Mouse (Mus musculus) neural tube, embryonic 12.5 days (tissue): Measurements from ENCODE around the gene Rab3c. TPM values are rescaled to one million over a fixed set of nuclear protein-coding genes. Genes with fewer than 3 reads are reported as not detected.
A peak's percentile ranks its signal among the peaks of the same experiment; 100 is the strongest.

Experiments used
- ATAC-seq: fragments of 200-750 bp; cut with Nextera tagmentation; 2 replicates; pipeline ENCODE4 v1.8.0; 2017; ENCODE audit warnings: low read depth, mild to moderate bottlenecking, moderate TSS enrichment, moderate library complexity; ENCODE audit not compliant: low FRiP score
- H3K27ac ChIP-seq: fragments of 300-500 bp; sonication (generic); 2 replicates; pipeline ENCODE4 v1.5.1; 2016
- H3K27me3 ChIP-seq: fragments of 300-500 bp; sonication (generic); replicated peaks from 2 replicates; pipeline ENCODE4 v1.6.1; 2016; ENCODE audit warnings: mild to moderate bottlenecking
- H3K36me3 ChIP-seq: fragments of 300-500 bp; sonication (generic); 2 replicates; pipeline ENCODE4 v1.6.1; 2016; ENCODE audit warnings: mild to moderate bottlenecking
- H3K4me1 ChIP-seq: fragments of 300-500 bp; sonication (generic); 2 replicates; pipeline ENCODE4 v1.6.1; 2016
- H3K4me2 ChIP-seq: fragments of 300-500 bp; sonication (generic); replicated peaks from 2 replicates; pipeline ENCODE4 v1.6.1; 2016; ENCODE audit warnings: mild to moderate bottlenecking
- H3K4me3 ChIP-seq: fragments of 300-500 bp; sonication (generic); 2 replicates; pipeline ENCODE4 v1.5.1; 2016
- H3K9ac ChIP-seq: fragments of 300-500 bp; sonication (generic); 2 replicates; pipeline ENCODE4 v1.6.1; 2016; ENCODE audit warnings: mild to moderate bottlenecking
- H3K9me3 ChIP-seq: fragments of 300-500 bp; sonication (generic); 2 replicates; pipeline ENCODE4 v1.6.1; 2016; ENCODE audit warnings: mild to moderate bottlenecking
- WGBS: fragments of 180-500 bp; shearing (Covaris S2); methylation state at CpG from one replicate; pipeline ENCODE4 v1.1.7; 2016; 5-methylcytosine and 5-hydroxymethylcytosine counted together
- polyA plus RNA-seq: library from polyadenylated mRNA; unstranded; fragments of >200 nt; fragmentation: Nextera tagmentation; extraction: Ambion mirVana; gene quantifications from 2 replicates; pipeline ENCODE4 v1.2.1, GENCODE M21; 2016

Gene Rab3c
- polyA plus RNA-seq, 1 experiment from 2014 or later, result 92.4 TPM

- no peaks in the 10 kb centered on the region for H3K27me3 ChIP-seq
- no peaks in the 10 kb centered on the region for H3K36me3 ChIP-seq
- H3K4me3 ChIP-seq, result no peak overlapping the region
- H3K9ac ChIP-seq, result no peak overlapping the region
- no peak overlapping the region for H3K27ac ChIP-seq
- H3K9me3 ChIP-seq, result no peaks in the 10 kb centered on the region
- no peak overlapping the region for H3K4me2 ChIP-seq
- 78% methylated on average over 2 of the region's 2 CpGs for whole genome bisulfite sequencing
- no peaks in the 10 kb centered on the region for H3K4me1 ChIP-seq
- ATAC-seq, result no peak
Observed at GRCm38 (mm10) chr13:110248481-110248880, 32.3 kb downstream of the Rab3c start.

GRCm38 (mm10) chr13:110238970-110239369, 41.8 kb downstream of the Rab3c start:
- no peaks in the 10 kb centered on the region for H3K27me3 ChIP-seq
- no peaks in the 10 kb centered on the region for H3K9me3 ChIP-seq
- WGBS, result 18% methylated on average over 3 of the region's 3 CpGs
- no peak overlapping the region for H3K27ac ChIP-seq
- peak; percentile 79 for ATAC-seq
- H3K36me3 ChIP-seq, result 0 out of 2 replicates have a peak, but pooled peaks cover 3% of the 10 kb centered on the region
- no peak overlapping the region for H3K9ac ChIP-seq
- no peak overlapping the region for H3K4me2 ChIP-seq
- H3K4me3 ChIP-seq, result no peak overlapping the region
- H3K4me1 ChIP-seq, result peaks cover 28% of the 10 kb centered on the region

- Histone ChIP-seq H3K36me3 (0 out of 2 replicates have a peak, but pooled peaks cover 3% of the 10 kb centered on the region), H3K27me3 (no peaks in the 10 kb centered on the region), H3K9ac (no peak overlapping the region), H3K9me3 (no peaks in the 10 kb centered on the region), H3K4me3 (no peak overlapping the region), H3K4me2 (peak overlapping the region; percentile 27), H3K4me1 (peaks cover 28% of the 10 kb centered on the region), H3K27ac (peak overlapping the region; percentile 42)
- WGBS, result 32% methylated on average over 10 of the region's 10 CpGs
- no peak; the same call in 1 of the 2 replicates for ATAC-seq
Observed at GRCm38 (mm10) chr13:110237209-110237935, 43.4 kb downstream of the Rab3c start.

GRCm38 (mm10) chr13:110233364-110233763, 47.4 kb downstream of the Rab3c start:
- H3K27me3 ChIP-seq, result no peaks in the 10 kb centered on the region
- peaks cover 20% of the 10 kb centered on the region for H3K4me1 ChIP-seq
- 0 out of 2 replicates have a peak, but pooled peaks cover 3% of the 10 kb centered on the region for H3K36me3 ChIP-seq
- H3K4me2 ChIP-seq, result no peak overlapping the region
- no peak overlapping the region for H3K27ac ChIP-seq
- ATAC-seq, result no peak
- H3K4me3 ChIP-seq, result no peak overlapping the region
- no peak overlapping the region for H3K9ac ChIP-seq
- WGBS, result 60% methylated on average over 5 of the region's 5 CpGs
- H3K9me3 ChIP-seq, result no peaks in the 10 kb centered on the region

GRCm38 (mm10) chr13:110231086-110231688, 49.6 kb downstream of the Rab3c start:
- no peak overlapping the region for H3K27ac ChIP-seq
- no peak for ATAC-seq
- 68% methylated on average over 5 of the region's 5 CpGs for WGBS

GRCm38 (mm10) chr13:110230046-110230445, 50.8 kb downstream of the Rab3c start:
- Histone ChIP-seq H3K27ac (no peak overlapping the region), H3K27me3 (no peaks in the 10 kb centered on the region), H3K4me1 (peaks cover 11% of the 10 kb centered on the region), H3K9ac (no peak overlapping the region), H3K9me3 (no peaks in the 10 kb centered on the region), H3K4me2 (no peak overlapping the region), H3K4me3 (no peak overlapping the region), H3K36me3 (no peaks in the 10 kb centered on the region)
- WGBS, result 86% methylated on average over 4 of the region's 4 CpGs
- no peak for ATAC-seq

More at GRCm38 (mm10) chr13:110231086-110231688, 49.6 kb downstream of the Rab3c start:
- Histone ChIP-seq H3K9me3 (no peaks in the 10 kb centered on the region), H3K36me3 (0 out of 2 replicates have a peak, but pooled peaks cover 3% of the 10 kb centered on the region), H3K9ac (no peak overlapping the region), H3K4me3 (no peak overlapping the region), H3K4me2 (no peak overlapping the region), H3K4me1 (peaks cover 5% of the 10 kb centered on the region), H3K27me3 (no peaks in the 10 kb centered on the region)

- no peak for ATAC-seq
- H3K4me1 ChIP-seq, result no peaks in the 10 kb centered on the region
- H3K9ac ChIP-seq, result no peak overlapping the region
- no peak overlapping the region for H3K27ac ChIP-seq
- no peaks in the 10 kb centered on the region for H3K27me3 ChIP-seq
- 57% methylated on average over 7 of the region's 7 CpGs for WGBS
- H3K9me3 ChIP-seq, result no peaks in the 10 kb centered on the region
- no peak overlapping the region for H3K4me2 ChIP-seq
- H3K36me3 ChIP-seq, result no peaks in the 10 kb centered on the region
- no peak overlapping the region for H3K4me3 ChIP-seq
Observed at GRCm38 (mm10) chr13:110219195-110219594, 61.6 kb downstream of the Rab3c start.

GRCm38 (mm10) chr13:110218497-110218896, 62.3 kb downstream of the Rab3c start:
- ATAC-seq, result no peak
- Histone ChIP-seq H3K27me3 (no peaks in the 10 kb centered on the region), H3K4me2 (no peak overlapping the region), H3K4me3 (no peak overlapping the region), H3K9ac (no peak overlapping the region), H3K9me3 (no peaks in the 10 kb centered on the region), H3K36me3 (no peaks in the 10 kb centered on the region), H3K27ac (no peak overlapping the region), H3K4me1 (no peaks in the 10 kb centered on the region)
- WGBS, result 82% methylated on average over 4 of the region's 4 CpGs

GRCm38 (mm10) chr13:110211526-110212075, 69.2 kb downstream of the Rab3c start:
- H3K4me3 ChIP-seq, result no peak overlapping the region
- H3K27me3 ChIP-seq, result no peaks in the 10 kb centered on the region
- no peak for ATAC-seq
- 91% methylated on average over 8 of the region's 8 CpGs for WGBS
- no peaks in the 10 kb centered on the region for H3K36me3 ChIP-seq
- no peak overlapping the region for H3K4me2 ChIP-seq
- H3K4me1 ChIP-seq, result no peaks in the 10 kb centered on the region
- H3K27ac ChIP-seq, result no peak overlapping the region
- no peak overlapping the region for H3K9ac ChIP-seq
- no peaks in the 10 kb centered on the region for H3K9me3 ChIP-seq

- H3K9ac ChIP-seq, result no peak overlapping the region
- H3K36me3 ChIP-seq, result no peaks in the 10 kb centered on the region
- 87% methylated on average over 5 of the region's 5 CpGs for WGBS
Observed at GRCm38 (mm10) chr13:110198906-110199305, 81.9 kb downstream of the Rab3c start.

GRCm38 (mm10) chr13:110190039-110190438, 90.8 kb downstream of the Rab3c start:
- Histone ChIP-seq H3K36me3 (no peaks in the 10 kb centered on the region), H3K9me3 (no peaks in the 10 kb centered on the region), H3K4me3 (no peak overlapping the region), H3K4me1 (no peaks in the 10 kb centered on the region), H3K27me3 (no peaks in the 10 kb centered on the region), H3K4me2 (no peak overlapping the region), H3K27ac (no peak overlapping the region), H3K9ac (no peak overlapping the region)
- 50% methylated on average over 1 of the region's 1 CpGs for WGBS
- no peak for ATAC-seq

More at GRCm38 (mm10) chr13:110198906-110199305, 81.9 kb downstream of the Rab3c start:
- ATAC-seq, result no peak
- H3K9me3 ChIP-seq, result no peaks in the 10 kb centered on the region
- H3K4me2 ChIP-seq, result no peak overlapping the region
- no peaks in the 10 kb centered on the region for H3K4me1 ChIP-seq
- no peak overlapping the region for H3K4me3 ChIP-seq
- H3K27ac ChIP-seq, result no peak overlapping the region
- H3K27me3 ChIP-seq, result no peaks in the 10 kb centered on the region

- Histone ChIP-seq H3K36me3 (no peaks in the 10 kb centered on the region), H3K4me3 (no peak overlapping the region), H3K4me1 (no peaks in the 10 kb centered on the region), H3K9ac (no peak overlapping the region), H3K27ac (no peak overlapping the region), H3K9me3 (no peaks in the 10 kb centered on the region), H3K4me2 (no peak overlapping the region), H3K27me3 (no peaks in the 10 kb centered on the region)
- 67% methylated on average over 4 of the region's 4 CpGs for WGBS
- ATAC-seq, result no peak
Observed at GRCm38 (mm10) chr13:110184963-110185685, 95.7 kb downstream of the Rab3c start.
